Mouse (Mus musculus) lung, postnatal 10 days (tissue): ENCODE data around the gene Olfr547.

Experiments
- DNase-seq: peaks from one replicate; pipeline ENCODE4 v3.0.0; 2021

The Olfr547 gene

DNA sequence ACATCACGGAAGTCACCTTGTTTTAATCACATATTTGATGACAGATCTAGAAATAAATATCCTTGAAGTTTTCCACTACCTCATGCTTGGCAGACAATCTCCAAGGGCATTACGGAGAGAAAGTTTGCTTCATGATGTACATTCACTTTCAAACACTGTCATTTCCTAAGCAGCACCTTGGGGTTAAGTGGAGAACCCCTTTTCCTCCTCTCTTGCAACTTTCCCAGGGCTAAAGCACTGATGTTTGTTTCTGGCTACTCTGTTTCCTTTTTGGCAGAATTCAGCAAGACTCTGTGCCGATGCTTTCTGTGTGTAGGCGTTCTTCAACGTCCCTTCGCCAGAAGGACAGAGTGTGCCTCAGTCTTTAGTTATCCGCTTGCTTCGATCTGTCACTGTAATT is 36.6 kb downstream of the Olfr547 start, which contains the start of gene Olfr550:
Gene Olfr550, plus strand, starts transcription at position 301 of the 400 bp plus-strand sequence.
- no peak for DNase-seq

DNA sequence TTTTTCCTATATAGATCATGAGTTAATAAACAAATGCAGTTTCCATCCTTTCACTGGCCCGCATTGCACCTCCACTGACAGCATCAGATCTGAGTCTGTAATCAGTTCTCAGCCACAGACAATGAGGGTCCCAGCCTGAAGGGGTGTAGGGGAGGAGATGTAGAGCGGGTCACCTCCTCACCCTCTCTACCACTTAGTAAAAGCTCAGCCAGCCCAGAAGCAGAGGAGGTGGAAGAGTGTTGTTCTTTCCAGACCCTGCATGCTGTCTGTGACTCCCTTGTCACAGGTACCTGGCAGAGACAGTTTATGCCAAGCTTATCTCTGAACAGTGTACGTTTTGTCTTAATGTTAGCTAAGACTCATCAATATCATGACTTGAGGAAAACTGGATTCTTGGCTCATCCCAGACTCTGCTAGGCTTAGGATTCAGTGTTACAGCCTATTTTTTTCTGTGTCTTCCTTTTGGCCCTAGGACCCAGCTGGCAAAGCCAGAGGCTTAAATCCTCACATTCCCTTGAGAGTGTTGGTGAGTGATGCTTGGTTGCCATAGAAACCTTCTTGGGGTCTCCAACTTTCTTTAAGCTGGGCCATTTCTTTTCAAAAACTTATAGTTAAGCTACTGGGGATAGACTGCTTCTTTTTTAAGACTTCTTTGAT is 38.8 kb downstream of the Olfr547 start:
- DNase-seq: no peak

DNA sequence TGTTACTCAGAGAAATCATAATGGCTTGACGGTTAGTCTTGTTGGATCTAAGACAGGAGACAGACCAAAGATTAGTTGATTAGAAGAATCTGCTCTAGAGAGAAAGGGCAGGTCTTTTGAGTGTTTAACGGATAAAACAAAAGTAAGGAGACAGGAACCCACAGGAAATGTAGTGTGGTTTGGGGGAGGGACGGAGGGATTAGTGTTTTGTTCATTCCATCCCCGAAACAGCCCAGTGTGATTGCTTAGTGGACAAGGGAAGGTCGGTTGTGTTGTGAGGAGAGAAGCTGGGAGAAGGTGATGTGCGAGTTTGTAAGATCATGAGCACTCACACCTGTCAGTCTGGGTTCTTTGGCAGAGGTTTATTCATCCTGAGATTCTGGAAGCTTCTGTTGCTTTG is 41.4 kb downstream of the Olfr547 start:
- DNase-seq: no peak
